Mouse (Mus musculus): Measurements from ENCODE around the gene Opa1. TPM values are rescaled to one million over a fixed set of nuclear protein-coding genes. Genes with fewer than 3 reads are reported as not detected.

Gene Opa1
- 10 to 100 TPM; 83.0 to 86.5 TPM for total RNA-seq (2021)
- long read RNA-seq, experiment 1, full-length matches to known transcripts: 51 of 107 reads
- long read RNA-seq, experiment 1, partial matches to known transcripts: 8 of 107 reads
- long read RNA-seq, experiment 1, other reads (novel, unspliced or antisense): 48 of 107 reads
- long read RNA-seq, experiment 2, full-length matches to known transcripts: 28 of 84 reads
- long read RNA-seq, experiment 2, partial matches to known transcripts: 7 of 84 reads
- long read RNA-seq, experiment 2, other reads (novel, unspliced or antisense): 49 of 84 reads

DNA sequence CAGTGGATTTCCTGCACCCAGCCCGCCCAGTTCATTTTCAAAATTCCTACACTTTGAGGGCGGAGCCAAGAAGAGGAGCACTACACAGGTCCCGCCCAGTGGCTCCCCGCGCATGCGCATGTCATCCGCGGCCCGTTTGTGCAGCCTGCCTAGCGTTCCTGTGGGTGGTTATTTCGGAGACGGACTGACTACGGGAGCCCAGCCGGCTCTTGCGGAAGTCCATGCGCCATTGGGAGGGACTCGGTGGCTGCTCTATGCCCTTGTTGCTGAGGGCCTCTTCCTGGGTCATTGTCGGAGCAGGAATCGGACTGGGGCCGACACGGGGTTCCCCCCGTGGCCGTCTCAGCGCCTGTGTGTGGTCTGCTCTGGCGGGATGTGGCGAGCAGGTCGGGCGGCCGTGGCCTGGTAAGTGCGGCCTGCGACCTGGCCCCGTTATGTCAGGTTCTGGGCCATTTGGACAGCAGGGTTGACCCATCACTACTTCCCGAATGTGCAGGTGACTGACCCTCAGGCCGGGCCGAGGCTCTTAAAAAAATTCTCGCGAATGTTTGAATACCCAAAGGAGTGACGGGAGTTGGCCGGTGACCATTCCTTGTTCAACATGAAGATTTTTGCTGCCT is at the start of gene Opa1:
Gene Opa1, plus strand, starts transcription at position 168 of the 620 bp plus-strand sequence.
- peak; percentile 98 for DNase-seq (ENCODE audit: low spot score)

DNA sequence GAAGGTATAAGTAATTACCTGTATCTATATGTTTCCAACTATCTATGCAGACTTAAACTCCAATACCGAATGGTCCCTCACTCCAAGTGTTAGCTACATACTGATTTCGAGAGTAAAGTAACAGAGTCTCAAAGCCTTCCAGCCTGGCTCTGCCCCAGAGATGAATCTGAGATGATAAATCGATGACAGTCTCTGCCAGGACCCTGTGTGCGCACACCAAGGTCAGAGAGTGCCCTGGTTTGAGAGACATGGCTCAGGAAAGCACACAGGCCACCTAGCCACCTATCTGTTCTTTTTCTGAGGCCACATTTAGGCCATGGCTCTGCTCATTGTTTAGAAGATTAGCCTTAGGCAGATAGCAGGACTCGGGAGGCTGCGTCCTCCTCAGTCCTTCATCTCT is 45.5 kb upstream of the Opa1 start:
- DNase-seq (ENCODE audit: low spot score): no peak

DNA sequence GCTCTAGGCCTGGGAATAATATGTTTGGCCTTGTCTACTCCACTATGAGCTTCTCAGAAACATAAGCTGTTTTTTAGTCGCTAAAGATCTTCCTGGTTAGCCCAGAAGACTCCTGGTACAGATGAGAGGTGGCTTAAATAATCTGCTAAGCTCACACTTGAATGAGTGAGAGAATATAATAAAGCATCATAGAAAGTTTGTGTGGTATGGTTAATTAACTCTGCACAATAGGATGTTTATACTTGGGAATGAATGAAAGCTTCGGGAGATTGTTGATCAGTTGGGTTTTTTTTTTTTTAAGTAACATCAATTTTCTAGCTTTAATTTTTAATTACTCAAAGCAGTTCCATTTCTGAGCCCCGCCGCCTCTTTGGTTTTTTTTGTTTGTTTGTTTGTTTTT is 43.3 kb upstream of the Opa1 start:
- DNase-seq (ENCODE audit: low spot score): no peak

DNA sequence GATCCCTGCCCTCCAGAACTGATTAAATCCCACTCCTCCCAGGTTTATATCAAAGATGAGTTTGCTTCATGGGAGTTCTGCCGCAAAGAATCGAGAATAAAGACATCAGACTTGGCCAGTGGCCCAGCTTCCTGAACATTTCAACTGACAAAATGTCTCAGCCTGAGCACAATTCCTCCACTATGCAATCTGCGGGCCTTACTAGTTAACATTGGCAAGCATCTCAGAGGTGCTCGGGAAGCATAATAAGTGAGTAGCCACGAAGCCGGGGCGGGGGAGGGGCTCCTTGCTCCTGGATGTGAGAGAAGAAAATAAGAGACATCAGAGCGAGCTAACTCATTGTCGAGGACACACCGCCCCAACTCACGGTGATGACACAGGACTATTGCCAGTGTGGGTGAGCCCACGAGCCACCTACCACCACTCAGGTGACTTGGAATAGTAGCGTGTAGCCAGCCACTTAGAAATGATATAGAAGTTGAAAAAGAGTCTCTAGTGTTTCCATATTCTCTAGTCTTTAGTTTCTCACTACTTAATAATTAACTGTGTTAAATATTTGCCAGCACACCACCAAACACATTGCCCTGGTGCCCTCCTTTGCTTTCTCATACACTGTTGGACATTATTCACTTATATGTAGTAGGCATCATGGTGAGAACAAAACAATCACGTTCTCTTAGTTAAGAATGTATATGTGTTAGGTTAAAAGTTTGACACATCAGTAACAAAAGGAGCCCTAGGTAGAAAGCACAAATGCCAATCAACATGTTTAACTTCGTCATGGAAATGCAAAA is 42.5 kb upstream of the Opa1 start:
- no peak for DNase-seq (ENCODE audit: low spot score)

DNA sequence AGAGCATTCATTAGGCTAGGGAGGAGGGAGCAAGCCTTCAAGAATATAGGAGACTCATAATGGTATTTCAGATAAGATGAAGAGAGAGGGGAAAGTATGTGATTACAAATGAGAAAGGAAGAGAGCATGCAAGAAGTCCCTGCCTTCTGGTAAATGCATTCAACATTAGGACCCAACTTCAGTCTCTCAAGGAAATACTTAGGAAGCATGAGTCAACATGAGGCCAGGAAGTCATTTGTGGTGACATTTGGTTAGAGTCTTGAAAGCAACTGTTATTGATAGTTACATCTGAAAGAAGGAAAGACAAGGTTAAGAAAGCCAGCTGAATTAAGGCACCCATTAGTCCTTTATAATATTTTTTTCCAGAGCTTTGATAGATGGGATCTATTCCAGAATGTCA is 39.2 kb upstream of the Opa1 start:
- no peak for DNase-seq (ENCODE audit: low spot score)

DNA sequence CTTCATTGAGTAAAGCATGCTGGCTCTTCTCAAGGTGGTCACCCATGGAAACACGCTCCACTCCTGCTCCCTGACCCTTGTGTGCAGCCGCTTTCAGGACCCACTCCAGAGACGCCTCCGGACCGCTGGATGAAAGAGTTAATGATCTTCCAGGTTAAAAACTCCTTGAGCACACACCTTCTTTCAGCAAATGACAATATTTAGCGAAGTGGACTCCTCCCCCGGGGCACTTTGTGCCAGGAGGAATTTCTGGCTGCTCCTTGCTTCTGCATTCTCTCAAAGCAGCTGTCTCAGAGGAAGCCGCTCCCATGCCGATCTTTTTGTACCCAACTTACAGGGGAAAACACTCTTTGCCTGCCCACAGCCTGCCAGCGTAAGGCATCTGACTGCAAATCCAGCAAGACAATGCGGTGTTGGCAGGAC is 37.9 kb upstream of the Opa1 start:
- no peak for DNase-seq (ENCODE audit: low spot score)

DNA sequence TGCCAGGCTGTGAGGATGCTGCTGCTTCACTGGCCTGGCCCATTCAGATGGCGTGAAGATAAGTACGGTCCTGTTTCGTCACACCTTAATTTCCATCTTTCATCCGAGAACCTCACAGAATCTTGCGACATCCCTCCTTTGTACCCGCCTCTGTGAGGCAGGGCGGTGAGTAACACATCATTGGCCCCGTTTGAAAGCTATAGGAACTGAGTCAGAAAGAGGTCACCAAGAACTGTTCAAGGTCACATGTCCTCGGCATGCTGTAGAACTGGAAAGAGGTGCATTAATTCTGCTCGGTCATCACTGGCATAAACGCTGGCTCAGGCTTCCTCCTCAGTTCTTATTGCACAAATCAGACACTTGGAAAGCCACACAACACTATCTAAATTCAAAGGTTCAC is 34.3 kb upstream of the Opa1 start, which contains the start of gene Atp13a4:
Gene Atp13a4, minus strand, starts transcription at position 36 of the 400 bp plus-strand sequence.
- DNase-seq (ENCODE audit: low spot score): no peak

DNA sequence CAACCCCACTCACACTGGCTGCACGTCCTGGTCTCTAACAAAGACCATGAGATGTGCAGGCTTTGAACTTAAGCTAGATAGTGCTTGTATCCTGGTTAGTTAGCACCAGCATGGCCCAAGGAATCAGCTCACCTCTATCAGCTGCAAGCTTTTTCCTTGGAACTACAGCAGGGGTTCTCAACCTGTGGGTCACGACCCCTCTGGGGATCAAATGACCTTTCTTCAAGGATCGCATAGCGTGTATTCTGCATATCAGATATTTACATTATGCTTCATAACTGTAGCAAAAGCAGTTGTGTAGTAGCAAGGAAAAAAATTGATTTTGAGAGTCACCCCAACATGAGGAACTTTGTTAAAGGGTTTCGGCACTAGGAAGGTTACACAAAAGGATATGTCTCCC is 19.5 kb upstream of the Opa1 start:
- no peak for DNase-seq (ENCODE audit: low spot score)

DNA sequence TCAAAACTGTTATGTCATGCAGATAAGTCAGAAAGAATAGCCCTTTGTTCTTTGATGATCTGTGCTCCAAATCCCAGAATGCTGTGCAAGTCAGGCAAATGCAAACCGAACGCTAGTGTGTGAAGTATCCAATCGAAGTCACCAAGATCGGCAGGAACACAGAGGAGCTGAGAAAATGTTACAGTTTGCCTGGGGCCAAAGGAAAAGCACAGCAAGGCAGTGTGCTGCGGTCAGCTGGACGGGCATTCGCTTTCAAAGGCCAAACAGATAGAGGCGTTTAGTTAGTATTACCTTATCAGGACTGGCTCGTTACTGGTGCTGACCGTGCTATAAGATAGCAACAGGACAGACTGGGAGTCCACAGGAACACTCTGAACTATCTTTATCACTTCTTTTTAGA is 18.7 kb upstream of the Opa1 start:
- no peak for DNase-seq (ENCODE audit: low spot score)

DNA sequence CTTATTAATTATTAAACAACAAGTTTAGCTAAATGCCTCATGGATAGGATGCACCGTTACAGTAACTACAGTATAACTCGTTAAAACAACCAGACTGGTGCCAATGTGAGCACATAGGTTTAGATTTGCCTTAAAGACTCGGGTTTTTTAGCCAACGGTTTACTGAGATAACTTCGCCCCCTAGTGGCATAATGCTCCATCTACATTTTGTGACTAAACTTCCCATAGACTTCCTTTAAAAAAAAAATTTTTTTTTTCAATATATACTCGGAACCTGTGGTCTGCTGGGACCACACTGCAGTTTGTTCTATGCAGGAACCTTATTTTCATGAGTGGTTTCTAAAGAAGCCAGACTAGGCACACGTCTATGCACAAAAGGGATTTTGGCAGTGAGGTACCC is 18.3 kb upstream of the Opa1 start:
- peak; percentile 39 for DNase-seq (ENCODE audit: low spot score)

DNA sequence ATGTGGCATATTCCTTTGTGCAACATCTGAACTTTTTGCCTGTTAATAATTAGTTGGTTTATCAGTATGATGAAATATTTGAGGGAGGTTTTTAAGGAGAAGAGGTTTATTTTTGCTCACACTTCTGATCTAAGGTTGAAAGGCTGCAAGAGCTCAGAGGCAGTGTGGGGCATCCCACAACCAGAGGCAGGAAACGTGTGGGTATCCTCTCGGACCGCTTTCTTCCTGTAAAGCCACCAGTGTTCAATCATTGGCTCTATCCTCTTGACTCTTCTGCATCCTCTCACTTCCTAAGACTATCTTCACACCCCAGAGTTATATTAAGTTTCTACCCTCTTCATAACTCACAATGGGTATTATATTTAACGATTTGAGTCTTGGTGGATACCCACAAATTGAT is 5.1 kb upstream of the Opa1 start:
- DNase-seq (ENCODE audit: low spot score): no peak

DNA sequence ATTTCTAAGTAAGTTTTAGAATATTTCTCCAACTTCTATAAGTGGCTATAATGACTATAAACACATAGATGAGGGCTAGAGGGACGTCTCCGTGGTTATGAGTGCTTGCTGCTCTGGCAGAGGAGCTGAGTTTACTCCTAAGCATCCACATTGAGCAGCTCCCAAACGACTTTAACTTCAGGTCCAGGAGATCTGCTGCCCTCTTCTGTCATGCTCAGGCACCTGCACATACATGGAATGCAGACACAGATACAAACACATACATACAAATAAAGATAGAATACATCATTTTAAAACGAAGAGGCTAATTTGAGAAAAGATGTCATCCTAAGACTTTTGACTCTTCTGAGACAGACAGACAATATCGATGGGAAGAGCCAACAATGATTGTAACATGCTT is 3.5 kb upstream of the Opa1 start:
- DNase-seq (ENCODE audit: low spot score): no peak

DNA sequence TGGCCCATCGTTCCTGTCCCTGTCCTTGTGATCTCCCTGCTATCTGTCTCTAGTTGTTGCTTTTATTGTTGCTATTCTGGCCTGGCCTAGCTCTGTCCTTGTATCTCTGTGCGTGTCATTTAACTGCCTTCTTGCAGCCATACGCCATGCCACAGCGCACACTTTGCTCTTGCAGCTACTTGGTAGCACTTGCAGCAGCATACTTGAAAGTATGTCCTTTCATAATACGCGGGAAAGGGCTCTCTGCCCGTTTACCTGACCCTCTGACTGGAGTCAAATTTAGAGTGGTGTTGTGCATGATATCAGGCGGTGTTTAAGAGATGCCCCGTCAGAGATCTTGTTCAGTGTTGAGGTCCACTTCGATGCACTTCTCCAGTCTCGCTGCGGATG is 648 bp downstream of the Opa1 start:
- DNase-seq (ENCODE audit: low spot score): no peak

DNA sequence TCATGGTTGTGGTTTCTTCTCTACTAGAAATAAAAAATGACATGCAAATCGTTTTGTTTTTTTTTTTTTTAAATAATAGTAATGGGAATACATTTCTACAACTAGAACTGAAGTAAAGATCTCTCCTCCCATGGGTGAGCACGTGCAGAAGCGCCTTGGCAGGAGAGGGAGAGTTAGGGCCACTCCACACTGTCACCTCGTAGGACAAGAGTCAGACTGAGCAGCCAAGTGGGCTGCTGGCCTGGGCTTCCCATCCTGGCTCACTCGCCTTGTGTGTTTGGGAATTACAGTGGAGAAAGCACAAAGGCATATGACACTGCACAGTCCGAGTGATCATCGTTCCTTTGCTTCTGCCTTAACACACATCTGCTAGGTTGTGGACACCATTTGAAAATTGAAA is 13.0 kb downstream of the Opa1 start:
- DNase-seq (ENCODE audit: low spot score): no peak

DNA sequence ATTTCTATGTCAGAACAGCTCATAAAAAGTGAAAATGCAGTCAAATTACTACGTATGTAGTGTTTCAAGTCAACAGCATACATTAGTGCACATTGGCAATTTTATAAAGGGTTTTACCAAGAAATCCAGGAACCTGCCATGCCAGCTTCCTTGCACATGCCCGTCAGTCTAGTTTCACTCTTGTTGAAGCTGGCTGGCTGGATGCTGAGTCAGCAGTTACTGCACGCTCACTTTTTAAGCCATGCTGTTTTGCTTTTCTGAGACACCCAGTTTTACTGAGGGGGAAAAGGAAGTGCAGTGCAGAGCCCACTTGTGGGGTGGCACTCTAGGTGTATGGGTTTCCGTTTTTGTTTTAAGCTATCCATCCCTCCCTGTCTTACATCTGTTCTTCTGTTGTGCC is 18.0 kb downstream of the Opa1 start:
- DNase-seq (ENCODE audit: low spot score): no peak

DNA sequence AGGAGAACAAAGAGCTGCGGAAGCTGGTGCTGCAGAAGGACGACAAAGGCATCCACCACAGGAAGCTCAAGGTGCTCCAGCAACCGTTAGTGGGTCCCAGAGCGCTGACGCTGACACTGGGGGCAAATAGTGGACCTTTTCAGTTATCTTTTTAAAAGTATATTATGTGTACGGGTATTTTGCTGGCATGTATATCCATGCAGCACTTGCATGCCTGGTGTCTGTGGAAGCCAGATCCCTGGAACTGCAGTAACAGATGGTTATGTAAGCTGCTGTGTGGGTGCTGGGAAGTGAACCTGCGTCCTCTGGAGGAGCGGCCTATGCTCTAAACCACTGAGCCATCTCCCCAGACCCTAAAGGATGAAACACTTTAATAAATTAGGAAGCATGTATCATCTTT is 26.4 kb downstream of the Opa1 start:
- DNase-seq (ENCODE audit: low spot score): no peak

DNA sequence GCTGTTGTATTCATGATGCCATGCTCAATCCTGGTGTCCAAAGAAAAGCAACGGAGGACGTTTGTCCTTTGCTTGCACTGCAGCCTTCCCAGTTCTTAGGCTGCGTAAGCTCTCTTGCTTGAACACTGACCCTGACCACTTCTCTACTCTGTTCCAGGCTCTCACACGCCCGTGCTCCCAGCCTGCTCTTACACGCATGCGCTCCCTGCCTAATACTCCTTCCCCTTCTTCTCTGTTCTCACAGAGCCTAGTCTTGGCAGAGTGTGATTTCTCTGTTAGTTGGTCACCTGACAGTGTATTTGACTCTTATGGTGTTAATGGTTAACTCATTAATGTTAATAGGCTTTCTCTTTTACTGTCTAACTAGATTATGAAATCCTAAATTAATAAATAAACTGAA is 28.0 kb downstream of the Opa1 start:
- DNase-seq (ENCODE audit: low spot score): no peak

DNA sequence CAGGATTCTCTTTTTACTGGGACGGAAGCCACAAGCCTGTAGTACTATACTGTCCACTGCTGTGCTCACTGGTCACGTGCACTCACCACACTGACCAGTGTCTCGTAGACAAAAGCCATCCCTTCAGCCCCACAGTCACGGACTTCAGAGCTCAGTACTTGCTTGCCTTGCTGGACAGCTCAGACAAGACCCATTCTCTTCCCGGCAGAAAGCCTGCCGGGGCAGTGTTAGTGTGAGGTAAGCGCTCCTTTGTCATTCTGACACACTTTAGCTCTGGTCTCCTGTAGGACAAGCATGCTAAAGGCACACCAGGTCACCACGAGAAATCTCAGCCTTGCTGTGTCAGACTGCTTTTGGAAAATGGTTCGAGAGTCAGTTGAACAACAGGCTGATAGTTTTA is 35.6 kb downstream of the Opa1 start:
- DNase-seq (ENCODE audit: low spot score): no peak

DNA sequence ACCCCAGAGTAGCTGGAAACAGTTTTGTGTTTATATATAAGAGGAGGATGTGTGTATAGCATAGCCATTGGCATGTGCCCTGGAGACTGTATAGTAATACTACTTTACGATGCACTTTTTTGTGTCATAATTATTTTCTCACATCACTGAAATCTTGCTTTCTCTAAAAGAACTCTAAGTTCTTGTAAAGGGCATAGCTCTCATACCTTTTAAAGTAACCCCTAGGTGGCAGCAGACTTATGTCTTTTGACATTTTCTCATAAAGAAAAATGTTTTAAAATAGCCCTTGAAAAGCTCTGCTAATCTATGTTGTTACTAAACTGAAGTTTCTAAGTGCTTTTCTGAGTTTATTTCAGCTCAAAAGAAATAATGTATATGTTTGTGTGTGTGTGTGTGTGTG is 49.9 kb downstream of the Opa1 start:
- DNase-seq (ENCODE audit: low spot score): peak; percentile 15

DNA sequence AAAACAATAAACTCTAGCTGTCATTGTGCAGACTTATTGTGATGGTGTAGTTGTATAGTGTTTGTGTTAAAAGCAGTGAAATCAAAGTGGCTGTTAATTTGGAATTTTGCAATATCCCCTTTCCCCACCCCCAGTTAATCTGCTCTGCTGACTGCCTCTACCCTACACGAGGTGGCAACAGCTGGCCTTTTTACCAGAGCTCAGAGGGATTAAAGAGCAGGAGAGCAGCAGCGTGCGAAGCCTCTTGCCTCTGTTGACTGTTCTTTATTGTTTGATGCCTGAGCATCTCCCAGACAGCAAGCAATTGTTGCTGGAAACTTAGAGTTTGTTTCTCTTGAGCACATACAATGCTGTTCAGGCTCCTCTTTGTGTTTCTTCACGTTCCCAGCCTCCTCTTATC is 56.6 kb downstream of the Opa1 start:
- DNase-seq (ENCODE audit: low spot score): no peak

DNA sequence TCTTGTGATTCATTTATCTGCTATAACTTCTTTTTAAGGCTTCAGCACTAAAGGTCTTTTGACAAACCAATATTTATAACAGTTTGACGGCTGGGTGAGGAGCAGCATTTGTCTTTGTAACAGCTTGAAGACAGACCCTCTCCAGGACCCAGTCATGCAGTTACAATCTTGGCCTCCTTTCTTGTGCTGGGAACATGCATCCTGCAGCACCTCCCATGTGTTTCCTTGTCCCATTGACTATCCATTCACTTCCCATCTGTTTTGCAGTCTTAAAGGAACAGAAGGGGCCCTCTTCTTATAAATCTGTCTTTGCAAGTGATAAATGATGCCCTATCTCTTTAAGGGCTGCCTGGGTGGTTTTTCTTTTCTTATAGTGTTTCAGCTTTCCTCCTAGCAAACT is 63.2 kb downstream of the Opa1 start:
- no peak for DNase-seq (ENCODE audit: low spot score)

DNA sequence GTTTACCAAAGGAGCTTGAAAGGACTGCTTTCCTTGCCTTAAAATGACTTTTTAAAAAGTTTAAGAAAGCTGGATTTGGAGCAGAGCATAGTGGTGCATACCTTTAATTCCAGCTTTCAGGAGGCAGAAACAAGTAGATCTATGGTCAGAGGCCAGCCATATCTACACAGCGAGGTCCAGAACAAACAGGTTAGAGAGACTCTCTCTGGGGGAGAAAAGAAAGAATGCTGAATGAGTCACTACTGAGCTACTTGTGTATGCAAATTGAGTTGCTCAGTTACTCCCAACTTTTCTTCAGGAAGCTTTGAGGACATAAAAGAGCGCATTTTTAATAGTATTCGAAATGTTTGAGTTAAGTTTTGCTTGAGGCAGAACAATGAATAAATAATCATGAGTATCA is 65.7 kb downstream of the Opa1 start:
- no peak for DNase-seq (ENCODE audit: low spot score)

DNA sequence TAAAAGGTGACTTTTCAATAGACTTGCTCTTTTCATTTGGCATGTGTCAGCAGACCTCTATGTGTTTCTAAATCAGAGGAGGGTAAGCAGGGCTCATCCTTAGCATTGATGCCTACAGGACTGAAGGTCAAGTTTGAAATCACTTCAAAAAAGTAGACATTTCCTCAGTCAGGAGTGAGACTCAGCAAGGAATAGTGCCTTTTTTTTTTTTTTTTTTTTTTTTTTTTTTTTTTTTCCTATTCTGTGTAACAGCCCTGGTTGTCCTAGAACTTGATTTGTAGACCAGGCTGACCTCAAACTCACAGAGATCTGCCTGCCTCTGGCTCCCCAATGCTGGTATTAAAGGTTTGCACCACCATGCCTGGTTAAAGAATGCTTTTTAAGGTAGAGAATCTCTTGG is 67.1 kb downstream of the Opa1 start:
- DNase-seq (ENCODE audit: low spot score): no peak
